Mouse (Mus musculus): ENCODE results near the gene Ski.

Gene Ski

DNA sequence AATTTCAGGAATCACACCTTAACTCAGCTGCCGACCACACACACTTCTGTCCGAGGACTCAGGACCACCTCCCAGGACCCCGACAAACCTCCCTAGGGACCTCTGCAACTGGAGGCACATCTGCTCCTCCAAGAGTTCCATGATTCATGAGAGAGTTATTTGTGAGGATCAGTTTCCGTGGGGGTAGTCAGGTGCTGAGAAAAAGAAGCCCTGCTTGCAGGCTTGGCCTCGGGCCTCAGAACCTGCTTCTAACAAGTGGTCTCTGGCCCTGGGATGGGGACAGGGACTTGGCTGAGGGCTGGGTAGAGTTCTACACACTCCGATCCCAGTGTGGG, 72.5 kb downstream of the Ski start:
- no peak for DNase-seq

DNA sequence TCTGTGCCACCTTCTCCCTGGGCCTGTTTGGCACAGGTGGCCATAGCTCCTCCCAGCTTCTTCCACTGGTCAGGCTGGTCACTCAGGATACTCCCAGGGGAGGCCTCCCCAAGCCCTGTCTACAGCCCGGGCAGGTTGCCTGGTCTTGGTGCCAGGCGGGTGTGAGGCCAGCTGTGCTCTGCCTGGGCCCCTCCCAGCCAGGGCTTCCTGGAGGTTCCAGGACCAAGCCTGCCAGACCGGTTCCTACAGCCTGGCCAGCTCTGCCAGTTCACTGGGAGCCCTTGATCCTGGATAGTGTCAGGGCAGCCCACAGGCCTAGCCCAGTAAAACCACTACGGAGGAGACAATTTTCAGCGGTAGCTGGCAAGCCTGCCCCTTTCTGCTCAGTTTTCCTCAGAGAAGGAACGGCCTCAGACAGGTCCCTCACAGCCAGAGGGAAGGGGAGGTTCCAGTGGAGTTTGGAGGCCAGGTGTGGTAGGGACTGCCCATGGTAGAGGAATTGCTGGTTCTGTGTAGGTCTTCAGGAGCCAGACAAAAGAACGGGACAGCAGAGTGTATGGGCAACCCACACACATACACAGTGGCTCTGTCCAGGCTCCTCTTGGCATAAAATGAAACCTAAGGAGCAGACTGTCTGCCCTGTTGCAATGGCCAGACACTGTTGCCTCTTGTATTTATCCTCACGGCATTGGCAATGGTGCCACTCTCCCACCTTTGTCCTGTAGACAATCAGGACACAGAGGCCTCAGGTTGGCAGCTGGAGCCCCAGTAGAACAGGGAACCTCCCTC, 73.3 kb downstream of the Ski start:
- peak; percentile 92 for DNase-seq

DNA sequence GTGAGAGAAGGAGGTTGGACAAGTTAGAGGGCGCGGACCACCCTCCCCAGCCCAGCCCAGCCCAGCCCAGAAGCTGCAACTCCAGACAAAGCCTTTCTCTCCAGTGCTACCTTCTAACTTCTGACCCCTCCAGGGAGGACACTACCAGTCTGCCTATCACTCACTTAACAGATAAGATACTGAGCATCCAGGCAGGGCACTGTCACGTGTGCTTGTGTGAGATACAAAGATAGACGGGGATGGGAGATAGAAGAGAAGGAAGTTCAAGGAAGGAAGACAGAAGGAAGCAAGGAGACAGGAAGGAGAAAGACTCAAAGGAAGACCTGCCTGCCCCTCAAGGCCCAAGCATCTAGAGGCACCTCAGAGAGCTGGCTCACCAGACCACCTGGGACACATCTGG, 73.9 kb downstream of the Ski start:
- DNase-seq: no peak

DNA sequence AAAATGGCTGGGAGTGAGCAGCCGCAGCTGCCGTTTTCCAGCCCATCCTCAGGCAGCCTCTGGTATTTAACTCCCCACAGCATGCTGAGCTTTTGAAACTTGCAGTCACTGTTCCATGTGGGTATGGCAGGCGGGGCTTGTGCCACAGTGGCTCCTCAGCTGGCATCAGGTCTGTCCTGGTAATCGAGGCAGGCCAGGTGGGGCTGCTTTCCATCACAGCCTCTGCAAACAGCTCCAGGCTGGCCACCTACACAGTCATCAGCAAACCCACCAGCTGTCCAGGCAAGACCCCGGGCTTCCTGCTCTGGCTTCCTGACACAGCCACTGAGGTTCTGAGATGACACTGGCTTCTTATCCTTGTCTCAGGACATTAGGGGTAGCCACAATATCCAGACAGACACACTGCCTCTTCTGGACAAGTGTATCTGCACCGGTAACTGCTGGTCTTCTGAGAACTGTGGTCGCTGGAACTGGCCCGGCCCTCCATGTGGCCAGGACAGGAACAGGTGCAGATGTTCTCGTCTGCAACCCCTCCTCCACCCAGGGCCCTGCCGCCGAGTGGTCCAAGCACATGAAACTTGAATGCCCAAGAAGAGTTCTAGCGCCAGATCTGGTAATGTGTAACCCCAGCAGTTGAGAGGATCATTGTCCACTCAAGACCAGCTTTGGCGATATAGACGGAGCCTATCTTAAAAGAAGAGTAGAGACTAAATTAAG, 76.1 kb downstream of the Ski start:
- no peak for DNase-seq

DNA sequence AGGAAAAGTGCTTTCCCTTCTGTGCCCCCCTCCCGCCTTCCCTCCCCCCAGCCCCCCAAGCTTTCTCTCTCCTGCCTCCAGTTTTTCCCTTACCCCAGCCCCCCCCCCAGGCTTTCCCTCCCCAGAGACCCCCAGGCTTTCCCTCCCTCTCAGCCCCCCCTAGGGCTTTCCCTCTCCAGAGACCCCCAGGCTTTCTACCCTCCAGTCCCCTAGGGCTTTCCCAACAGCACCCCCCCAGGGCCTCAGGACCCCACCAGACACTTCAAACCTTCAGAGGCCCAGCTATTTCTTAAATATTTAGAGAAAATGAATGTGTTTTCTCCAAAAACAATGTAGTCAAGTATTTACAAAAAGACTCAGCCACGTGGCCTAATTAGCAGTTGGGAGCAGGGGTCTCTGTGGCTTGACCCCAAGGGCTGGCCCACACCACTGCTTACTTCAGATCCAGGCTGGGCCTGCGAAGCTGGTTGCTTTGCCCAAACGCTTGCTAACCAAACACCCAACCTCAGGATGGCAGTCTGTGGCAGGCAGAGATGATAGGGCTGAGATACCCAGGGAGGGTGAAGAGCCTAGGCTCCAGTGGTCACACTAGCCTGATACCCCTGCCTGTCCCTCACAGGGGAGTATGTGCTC, 77.7 kb downstream of the Ski start:
- DNase-seq: no peak

DNA sequence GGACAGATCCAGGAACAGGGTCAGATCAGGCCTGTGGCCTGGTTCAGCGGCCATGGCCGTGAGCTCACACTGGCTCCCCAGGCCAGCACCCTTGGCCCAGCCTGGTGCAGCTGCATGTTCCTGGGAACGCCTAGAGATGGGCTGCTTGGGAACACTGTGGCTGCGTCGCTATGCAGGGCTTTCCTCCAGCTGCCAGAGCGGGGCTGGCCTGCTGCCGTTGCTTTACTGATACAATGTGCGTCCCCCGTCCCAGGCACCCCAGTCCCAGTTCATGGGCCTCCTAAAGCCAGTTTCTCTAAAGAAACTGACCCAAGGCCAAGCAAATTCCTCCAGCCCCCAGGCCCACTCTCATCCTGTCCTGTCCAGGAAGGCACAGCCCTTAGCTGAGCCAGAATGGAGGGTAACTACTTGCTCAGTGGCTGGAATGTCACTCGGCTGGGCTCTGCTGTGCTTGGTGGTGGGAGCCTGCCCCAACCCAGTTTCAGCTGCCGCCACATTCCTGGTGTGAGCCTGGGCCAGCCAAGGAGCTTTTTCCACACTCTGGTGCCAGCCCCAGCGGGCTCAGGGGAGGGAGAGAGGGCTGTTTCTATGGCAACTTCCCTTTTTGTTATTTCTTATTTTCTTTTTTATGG, 78.4 kb downstream of the Ski start:
- peak; percentile 67 for DNase-seq

DNA sequence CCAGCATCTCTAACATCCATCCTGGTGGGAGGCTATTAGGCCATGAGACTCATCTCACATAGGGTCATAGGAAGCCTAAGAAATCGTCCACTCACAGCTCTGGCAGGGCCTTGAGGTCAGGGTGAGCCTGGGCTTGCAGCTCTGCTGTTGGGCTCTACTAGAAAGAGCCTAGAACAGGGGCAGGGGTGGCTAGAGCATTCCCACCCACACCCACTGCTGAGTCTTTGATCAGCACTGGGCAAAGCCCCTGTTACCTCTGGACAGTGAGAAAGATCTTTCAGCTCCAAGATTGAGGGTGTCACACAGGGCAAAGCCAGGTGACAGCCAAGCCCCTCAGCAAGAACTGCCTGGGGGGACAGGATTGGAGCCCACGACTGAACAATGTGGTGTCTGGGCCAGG, 79.0 kb downstream of the Ski start:
- no peak for DNase-seq

DNA sequence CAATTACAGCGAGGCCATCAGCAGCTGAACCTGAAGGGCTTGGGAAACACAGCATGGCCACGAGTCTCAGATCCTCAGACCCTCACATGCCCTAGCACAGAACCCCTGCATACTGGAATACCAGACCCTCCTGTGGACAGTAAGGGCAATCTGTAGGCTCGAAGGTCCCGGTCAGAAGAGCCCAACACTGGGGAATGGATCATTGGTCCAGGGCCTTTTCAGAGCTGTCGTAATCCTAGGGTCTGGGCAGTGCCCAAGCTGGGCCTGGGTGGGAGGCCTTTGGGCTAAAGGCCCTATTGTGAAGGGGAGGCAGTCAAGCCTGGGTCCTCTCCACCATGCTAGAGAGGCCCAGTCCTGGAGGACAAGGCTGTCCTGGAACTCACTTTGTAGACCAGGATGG, 79.6 kb downstream of the Ski start:
- DNase-seq: no peak

DNA sequence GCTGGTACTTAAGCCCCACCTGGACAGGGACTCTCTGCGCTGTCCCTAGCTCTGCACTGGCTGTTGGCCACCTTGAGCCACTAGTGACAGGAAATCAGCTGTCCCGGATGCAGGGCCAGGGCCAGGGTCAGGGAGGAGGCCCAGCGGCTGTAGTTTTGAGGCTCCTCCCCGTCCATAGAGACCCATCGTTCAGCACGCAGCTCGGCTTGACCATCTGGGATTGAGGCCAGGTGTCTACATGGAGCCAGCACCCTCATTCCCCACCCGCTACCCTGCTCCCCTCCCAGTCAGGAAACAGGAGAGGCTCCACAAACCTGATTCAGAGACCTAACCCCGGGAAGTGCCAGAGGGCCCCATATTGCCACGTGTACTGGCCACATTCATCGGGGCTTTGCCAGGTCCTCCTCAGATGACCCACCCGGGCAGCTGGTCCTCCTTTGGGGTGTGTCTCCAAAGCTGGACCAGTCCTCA, 81.6 kb downstream of the Ski start:
- DNase-seq: peak; percentile 62

DNA sequence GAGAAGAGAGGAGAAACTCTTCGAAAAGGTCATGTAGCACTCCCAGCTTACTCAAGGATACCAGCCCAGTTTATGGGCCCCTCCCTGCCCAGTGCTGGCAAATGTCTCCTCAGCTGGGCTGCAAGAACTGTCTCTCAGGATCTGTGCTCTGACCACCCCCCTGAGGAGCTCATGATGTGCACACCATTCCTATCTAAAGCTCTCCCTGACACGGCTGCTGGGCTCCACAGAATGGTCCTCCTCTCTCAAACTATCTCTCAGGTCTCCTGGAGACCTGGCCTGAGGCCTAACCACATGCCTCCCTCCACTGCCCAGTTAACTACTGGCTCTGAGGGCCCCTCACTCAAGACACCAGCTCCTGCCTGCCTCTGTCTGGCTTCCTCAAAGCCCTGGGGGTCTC, 82.2 kb downstream of the Ski start:
- no peak for DNase-seq

DNA sequence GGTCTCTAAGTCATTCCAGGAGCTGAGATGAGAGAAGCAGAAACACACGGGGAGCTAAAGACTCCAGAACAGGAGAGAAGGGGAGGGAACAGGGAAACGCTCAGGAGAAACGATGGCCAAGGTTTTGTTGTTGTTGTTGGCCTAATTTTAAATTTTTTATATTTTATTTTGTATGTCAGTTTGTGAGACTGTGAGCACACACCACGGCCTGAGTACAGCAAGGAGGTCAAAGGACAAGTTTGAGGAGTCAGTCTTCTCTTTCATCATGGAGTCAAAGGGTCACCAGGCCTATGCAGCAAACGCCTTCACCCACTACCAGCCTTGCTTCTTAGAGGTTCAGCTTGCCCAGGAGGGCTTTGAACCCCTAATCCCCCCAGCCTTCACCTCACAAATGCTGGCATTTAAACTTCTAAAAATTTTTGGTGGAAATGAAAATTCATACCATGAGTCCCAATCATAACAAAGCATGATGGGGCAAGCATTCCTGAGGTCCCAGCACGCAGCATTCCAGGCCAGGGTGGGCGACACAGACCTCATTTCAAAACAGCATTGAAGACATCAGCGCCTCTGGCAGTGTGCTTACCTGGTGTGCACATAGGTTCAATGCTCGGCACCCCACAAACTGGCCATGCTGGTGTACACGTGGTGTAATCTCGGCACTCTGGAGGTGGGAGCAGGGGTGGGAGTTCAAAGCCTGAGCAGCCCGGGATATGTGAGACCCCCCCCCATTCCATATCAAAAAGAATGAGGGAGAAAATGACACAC, 82.9 kb downstream of the Ski start:
- DNase-seq: no peak

DNA sequence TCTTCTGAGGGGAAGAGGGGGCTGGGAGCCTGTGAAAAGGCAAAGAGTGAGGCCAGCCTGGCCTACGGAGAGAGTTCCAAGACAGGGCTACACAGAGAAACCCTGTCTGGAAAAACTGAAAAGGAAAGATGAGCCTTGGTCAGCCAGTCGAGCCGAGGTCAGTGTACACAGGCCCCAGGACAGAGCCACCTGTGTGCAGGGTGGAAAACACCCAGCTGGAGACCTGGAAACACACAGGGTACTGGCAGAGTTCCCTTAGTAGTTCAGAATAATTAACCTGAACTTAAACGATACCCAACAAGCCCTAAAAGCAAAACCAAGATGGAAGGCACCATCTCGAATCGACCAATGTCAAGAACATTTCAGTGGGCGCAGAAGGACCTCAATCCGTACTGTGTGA, 83.9 kb downstream of the Ski start:
- DNase-seq: peak; percentile 81

DNA sequence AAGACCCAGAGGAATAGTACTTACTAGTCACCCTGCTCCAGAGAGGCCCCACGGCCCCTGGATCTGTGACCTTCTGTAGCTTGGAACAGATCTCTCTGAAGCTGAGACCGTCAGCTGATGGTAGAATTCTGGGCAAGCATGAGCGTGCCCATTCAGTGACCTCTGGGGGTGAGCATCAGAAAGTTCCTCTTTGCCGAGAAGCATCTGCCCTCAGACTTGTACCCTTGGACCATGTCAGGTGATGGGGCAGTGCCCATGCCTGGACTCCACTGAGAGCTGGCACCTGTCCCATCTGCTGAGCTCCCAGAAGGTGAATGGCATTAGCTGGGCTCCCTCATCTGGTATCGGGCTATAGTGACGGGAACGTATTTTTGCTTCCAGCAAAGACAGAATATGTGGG, 84.5 kb downstream of the Ski start:
- DNase-seq: peak; percentile 96

DNA sequence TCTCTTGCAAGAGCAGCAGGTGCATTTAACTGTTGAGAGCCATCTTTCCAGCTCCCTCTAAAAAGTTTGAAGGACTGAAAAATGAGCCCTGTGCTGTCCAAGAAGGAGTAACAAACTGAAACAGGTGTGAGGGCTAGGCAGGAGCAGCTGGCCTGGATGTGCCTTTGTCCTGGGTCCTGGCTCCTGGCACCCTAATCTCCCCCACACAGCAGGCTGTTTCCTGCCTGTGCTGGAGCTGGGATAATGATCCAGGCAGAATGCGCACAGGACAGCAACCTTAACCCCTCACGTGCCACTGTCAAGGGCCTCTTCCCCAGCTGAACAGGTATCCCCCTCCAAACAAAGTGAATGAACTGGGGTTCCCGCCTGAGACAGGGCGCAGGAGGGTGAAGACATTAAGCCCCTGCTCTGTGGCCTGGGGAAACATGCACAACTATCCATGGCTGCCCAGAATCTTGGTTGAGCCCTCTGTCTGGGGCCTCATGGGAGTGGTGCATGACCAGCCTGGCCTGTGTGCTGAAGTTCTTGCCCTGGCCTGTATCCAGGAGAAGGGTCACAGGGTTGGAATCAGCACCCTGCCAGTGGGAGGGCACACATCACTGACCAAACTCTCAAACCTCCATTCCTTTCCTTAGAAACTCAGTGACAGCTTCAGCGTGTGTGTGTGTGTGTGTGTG, 86.3 kb downstream of the Ski start:
- DNase-seq: peak; percentile 90

DNA sequence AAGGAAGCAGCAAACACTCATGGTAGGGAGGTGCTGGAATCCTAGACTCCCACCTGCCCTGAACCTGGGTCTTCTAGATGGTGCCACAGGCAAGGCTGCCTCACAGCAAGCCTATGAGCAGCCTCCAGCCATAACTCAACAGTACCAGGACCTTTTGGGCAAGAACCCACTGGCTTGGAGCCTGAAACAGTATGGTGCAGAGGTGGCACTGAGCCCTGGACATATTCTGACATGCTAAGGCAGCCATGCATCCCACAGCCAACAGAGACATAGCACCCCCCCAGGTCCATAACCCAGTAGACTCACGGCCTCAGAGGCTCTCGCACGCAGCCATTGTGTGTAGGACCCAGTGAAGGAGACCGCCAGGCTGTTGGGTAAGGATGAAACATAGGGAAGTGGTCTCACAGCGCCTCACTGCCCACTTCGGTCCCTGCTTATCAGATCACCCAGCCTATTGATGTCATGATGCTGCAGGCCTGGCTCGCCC, 87.7 kb downstream of the Ski start:
- no peak for DNase-seq

DNA sequence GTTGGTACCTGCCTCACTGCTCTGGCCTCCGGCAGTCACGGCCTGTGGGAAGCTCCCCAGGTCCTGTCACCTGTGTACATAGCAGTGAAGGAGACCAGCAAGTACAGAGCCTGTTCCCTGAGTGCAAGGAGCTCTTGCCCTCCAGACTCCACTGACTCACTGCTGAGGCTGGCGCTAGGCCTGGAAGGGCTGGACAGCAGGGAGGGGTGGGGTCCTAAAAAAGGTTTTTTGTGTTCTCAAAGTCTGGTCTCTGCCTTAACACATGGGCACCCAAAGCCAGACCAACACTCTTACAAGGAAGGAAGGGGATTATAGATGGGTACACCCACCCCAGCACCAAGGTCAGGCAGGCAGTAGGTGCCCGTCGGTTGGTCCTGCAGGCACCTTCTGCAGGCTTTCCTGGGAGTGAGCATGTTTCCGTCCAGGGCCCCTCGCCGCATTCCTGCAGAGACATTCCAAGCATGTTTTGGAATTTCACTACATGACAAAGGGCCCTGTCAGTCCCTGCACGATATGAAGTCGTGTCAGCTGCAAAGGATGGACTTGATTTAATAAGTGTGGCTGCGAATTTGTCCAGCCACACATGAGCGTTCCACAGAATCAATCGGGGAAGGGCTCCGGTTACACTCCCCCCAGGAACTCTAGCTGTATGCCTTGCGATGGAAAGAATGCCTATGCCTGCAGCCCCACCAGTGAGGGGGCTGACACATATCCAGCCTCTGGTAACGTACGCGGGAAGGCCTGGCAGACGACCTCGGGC, 88.6 kb downstream of the Ski start:
- no peak for DNase-seq

DNA sequence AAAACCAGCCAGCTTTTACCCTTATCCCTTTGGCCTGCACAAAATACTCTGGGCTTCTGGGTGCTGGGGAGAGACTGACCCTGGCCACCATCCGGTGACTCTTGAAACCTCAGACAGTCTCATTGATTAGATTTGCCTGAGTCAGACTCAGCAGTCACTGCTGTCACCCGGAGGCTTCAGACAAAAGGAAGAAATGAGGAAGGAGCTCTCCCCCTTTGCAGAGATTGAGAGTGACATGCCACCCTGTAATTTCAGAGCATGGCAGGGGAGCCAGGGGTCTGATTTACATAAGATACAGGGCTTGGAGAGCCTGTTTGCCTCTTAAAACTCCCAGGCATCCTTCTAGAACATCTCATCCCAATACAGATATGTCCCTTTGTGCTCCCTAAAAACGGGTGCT, 89.2 kb downstream of the Ski start:
- DNase-seq: no peak

DNA sequence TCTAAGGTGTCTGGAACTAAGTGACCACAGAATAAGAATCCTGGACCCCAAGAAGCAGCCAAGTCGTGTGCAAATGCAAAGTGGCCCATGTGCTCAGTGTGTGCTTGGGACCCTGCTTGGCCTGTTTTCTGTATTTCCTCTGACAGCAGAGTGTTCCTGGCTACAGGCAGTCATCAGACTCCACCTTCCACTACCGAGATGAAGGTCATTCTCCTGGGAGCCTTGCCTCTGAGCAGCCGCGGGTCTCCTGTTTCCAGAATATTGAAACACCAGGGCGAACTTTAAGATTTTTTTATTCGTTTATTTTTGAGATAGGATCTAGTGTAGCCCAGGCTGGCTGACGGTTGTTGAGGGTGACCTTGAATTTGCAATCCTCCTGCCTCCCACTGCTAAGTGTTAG, 91.8 kb downstream of the Ski start:
- no peak for DNase-seq

DNA sequence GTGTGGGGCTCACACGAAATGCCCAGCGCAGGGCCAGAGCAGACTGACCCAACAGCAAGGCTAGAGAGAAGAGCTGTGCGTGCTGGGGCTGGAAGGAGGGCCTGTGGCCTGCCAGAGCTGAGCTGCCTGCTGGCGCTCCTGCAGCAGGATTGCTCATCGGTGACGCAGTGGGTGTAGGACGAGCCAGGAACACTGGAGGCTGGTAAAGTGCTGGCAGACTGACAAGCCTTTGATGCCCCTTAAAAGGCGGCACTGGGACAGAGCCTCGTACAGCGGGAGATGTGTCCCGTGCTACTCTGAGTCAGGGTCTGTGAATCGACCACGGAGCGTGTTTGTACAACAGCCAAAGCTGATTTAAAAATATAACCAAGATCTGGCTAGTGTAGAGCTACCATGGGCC, 92.4 kb downstream of the Ski start:
- DNase-seq: no peak

DNA sequence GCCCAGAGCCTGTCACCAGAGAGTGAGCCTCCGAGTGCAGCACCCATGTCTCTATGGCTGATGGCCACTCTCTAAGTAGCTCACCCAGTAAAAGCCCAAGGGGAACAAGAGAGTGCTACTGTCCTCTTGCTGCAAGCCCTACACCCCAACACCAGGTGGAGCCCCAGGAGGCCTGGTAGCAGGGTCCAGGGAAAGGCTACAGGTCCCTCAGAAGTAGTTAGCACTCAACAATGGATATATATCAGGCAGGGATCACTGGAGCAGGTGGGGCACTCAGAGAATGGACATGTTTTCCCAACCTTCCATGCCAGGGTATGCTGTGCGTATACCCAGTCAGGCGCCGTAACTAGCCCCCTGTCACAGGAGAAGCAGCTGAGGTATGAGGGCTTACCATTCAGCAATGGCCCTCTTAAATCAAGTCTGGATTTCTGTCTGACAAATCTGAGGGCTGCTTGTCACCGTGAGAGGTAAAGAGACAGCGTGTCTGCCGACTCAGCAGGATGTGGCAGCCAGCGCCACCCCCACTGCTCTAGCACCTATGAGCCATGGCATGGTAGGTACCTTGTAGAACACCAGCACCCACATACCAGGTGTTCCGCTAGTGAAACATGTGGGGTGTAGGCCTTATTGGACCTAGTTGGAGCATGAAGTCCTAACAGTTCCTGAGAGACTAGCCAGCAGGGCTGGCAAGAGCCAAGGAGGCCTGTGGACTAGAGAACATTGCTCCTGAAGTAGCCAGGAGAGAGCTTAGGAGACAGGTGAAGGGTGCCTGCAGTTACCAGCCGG, 93.1 kb downstream of the Ski start:
- peak; percentile 73 for DNase-seq

DNA sequence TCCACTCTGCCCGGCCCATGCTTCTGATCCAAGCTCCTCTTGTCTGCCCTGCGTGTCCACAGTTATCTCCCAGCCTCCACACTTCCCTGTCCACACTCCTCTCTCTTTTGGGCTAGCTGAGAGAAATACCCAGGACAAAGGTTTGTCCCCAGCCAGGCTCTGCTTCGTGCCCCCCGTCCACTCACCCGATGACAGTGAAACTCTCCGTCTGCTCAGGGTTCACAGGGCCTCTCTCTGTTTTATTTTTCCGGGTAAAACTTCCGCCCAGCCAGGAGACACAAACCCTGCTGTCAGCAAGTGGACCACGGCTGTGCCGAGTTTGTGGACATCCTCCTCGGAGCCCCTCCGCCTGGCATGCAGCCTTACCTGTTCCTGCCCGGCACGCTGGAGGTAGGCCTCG, 94.0 kb downstream of the Ski start:
- no peak for DNase-seq

Measured in kidney, adult 9 months (tissue).